Mouse (Mus musculus): ENCODE results near the gene Slc25a30. TPM values are rescaled to one million over a fixed set of nuclear protein-coding genes. Genes with fewer than 3 reads are reported as not detected.
A peak's percentile ranks its signal among the peaks of the same experiment; 100 is the strongest.

The Slc25a30 gene
- polyA plus RNA-seq, 1 experiment, result not detected

DNA sequence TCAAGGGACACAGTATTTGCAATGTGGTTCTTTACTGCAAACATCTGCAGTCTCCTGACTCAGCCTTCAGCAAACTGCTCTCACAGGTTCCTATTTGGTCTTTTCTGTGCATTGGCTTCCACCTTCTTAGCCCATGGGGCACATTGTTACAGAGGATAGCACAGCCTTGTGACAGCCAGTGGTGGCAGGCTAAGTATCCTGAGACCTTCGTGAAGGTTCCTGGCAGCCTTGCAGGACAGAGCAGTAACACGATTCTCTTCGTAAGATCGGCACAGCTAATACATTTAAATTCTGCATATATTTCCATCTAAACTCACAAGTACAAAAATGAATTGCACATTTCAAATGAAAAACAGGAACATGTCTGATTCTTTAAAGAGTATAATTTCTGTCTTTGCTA, 9.1 kb upstream of the Slc25a30 start:
- no peaks in the 10 kb centered on the region for H3K4me1 ChIP-seq (ENCODE audit: control insufficient read depth, insufficient read depth, low read length)
- WGBS, result 89% methylated on average over 4 of the region's 4 CpGs
- no peak overlapping the region for H3K27ac ChIP-seq (ENCODE audit: insufficient read depth, low read depth, low read length)
- H3K4me3 ChIP-seq (ENCODE audit: insufficient read depth, low read depth, low read length), result no peak overlapping the region
- TF ChIP-seq POLR2A (IDR thresholded peaks at IDR 0.05; ENCODE audit: insufficient read depth, low read depth, low read length), result no peak

DNA sequence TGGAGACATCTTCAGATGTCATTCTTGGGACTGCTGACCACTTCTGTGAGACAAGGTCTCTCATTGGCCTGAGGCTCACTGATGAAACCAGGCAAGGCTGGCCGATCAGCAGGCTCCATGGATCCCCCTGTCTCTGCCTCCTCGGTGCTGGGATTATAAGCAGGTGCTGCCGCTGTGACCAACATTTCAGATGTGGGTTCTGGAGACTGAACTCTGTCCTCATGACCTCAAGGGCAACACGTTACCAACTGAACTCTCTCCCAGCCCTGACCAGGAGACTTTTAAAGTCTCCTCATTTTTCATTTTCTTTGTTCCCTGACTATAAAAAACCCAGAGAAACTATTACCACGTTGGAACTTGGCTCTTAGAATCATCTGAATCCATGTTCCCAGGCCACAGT, 7.9 kb upstream of the Slc25a30 start:
- TF ChIP-seq POLR2A (IDR thresholded peaks at IDR 0.05; ENCODE audit: insufficient read depth, low read depth, low read length) (no peak), CTCF (IDR thresholded peaks at IDR 0.05; ENCODE audit: insufficient read depth, low read depth, low read length) (no peak)
- H3K4me1 ChIP-seq (ENCODE audit: control insufficient read depth, insufficient read depth, low read length), result no peaks in the 10 kb centered on the region
- H3K27ac ChIP-seq (ENCODE audit: insufficient read depth, low read depth, low read length), result no peak overlapping the region
- WGBS, result 89% methylated on average over 5 of the region's 5 CpGs
- no peak overlapping the region for H3K4me3 ChIP-seq (ENCODE audit: insufficient read depth, low read depth, low read length)

DNA sequence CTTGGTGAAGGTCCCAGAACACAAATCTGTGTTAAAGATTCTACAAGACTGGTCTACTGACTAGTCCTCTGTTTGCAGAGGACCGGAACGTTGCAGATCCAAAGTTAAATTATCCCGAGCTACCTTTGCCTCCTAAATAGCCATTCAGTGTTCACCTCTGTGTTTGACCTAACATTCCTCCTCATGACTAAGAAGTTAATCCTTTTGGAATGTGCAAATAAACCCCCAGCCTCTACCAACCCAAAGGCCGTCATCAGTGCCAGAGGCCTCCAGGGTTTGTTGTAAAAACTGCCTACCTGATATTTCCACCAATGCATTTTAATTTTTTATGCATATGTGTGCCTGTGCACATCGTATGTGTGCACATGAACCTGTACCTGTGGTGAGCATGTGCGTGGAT, 7.5 kb upstream of the Slc25a30 start:
- WGBS, result 87% methylated on average over 6 of the region's 6 CpGs
- TF ChIP-seq CTCF (IDR thresholded peaks at IDR 0.05; ENCODE audit: insufficient read depth, low read depth, low read length) (no peak), POLR2A (IDR thresholded peaks at IDR 0.05; ENCODE audit: insufficient read depth, low read depth, low read length) (no peak)
- H3K4me3 ChIP-seq (ENCODE audit: insufficient read depth, low read depth, low read length), result no peak overlapping the region
- H3K27ac ChIP-seq (ENCODE audit: insufficient read depth, low read depth, low read length), result no peak overlapping the region
- H3K4me1 ChIP-seq (ENCODE audit: control insufficient read depth, insufficient read depth, low read length), result no peaks in the 10 kb centered on the region

DNA sequence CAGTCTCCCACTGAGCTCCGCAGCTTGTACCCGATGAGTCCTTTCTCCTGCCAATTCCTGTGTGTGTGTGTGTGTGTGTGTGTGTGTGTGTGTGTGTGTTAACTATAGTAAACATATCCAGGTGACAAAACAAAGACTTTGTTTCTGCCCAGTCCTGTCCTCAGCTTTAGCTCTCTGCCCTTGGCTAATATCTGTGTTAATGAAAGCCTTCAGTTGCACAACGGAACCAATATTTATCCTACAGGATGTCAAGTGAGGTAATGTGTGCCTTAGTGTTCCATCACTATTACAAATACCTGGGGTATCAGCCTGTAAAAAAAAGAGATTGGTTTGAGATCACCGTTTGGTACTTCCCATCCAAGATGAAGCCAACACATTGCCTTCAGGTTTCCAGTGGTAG, 6.3 kb upstream of the Slc25a30 start:
- H3K4me3 ChIP-seq (ENCODE audit: insufficient read depth, low read depth, low read length), result no peak overlapping the region
- 85% methylated on average over 4 of the region's 4 CpGs for WGBS
- H3K4me1 ChIP-seq (ENCODE audit: control insufficient read depth, insufficient read depth, low read length), result no peaks in the 10 kb centered on the region
- TF ChIP-seq CTCF (IDR thresholded peaks at IDR 0.05; ENCODE audit: insufficient read depth, low read depth, low read length) (no peak), POLR2A (IDR thresholded peaks at IDR 0.05; ENCODE audit: insufficient read depth, low read depth, low read length) (no peak)
- no peak overlapping the region for H3K27ac ChIP-seq (ENCODE audit: insufficient read depth, low read depth, low read length)

DNA sequence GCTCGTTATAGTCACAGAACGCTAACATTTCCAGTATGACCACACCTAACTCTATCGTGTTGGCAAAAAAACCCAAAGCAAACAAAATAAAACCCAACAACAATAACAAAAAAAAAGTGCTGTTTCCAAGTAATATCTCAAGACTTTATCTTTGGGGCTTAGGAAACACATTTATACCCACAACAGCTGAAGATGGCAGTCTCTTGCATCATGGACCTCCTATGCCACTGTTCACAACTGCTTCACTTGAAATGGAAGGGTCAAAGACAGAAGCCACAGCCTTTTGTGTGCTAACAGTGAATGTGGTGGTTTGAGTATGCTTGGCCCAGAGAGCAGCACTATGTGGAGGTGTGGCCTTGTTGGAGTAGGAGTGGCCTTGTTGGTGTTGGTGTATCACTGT, 4.5 kb upstream of the Slc25a30 start:
- Histone ChIP-seq H3K4me3 (ENCODE audit: insufficient read depth, low read depth, low read length) (no peak overlapping the region), H3K4me1 (ENCODE audit: control insufficient read depth, insufficient read depth, low read length) (no peaks in the 10 kb centered on the region), H3K27ac (ENCODE audit: insufficient read depth, low read depth, low read length) (no peak overlapping the region)
- TF ChIP-seq CTCF (IDR thresholded peaks at IDR 0.05; ENCODE audit: insufficient read depth, low read depth, low read length) (no peak), POLR2A (IDR thresholded peaks at IDR 0.05; ENCODE audit: insufficient read depth, low read depth, low read length) (no peak)
- 88% methylated on average over 3 of the region's 3 CpGs for WGBS

DNA sequence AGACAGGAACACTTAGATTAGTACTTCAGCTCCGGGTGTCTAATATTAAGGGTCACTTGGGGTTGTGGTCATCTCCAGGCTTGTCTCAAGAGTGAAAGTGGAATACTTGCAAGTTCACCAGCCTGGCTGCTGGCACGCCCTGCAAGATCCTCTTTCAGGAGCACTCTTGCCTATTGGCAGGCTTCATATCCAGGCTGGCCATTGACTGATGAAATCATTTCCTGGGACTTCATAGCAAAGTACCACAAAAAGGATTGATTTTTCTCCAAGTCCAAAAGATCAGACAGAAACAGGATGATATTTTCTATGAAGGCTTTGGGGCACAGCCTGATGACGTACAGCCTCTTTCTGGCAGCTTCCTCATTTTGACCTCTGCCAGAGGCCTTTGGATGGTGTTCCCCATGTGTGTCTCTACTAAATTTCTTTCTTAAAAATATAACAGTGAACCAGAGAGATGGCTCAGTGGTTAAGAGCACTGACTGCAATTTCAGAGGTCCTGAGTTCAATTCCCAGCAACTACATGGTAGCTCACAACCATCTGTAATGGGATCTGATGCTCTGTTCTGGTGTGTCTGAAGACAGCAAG, 3.7 kb upstream of the Slc25a30 start:
- Histone ChIP-seq H3K4me3 (ENCODE audit: insufficient read depth, low read depth, low read length) (no peak overlapping the region), H3K27ac (ENCODE audit: insufficient read depth, low read depth, low read length) (no peak overlapping the region), H3K4me1 (ENCODE audit: control insufficient read depth, insufficient read depth, low read length) (no peaks in the 10 kb centered on the region)
- 87% methylated on average over 3 of the region's 3 CpGs for WGBS
- no peak for TF ChIP-seq CTCF (IDR thresholded peaks at IDR 0.05; ENCODE audit: insufficient read depth, low read depth, low read length)

DNA sequence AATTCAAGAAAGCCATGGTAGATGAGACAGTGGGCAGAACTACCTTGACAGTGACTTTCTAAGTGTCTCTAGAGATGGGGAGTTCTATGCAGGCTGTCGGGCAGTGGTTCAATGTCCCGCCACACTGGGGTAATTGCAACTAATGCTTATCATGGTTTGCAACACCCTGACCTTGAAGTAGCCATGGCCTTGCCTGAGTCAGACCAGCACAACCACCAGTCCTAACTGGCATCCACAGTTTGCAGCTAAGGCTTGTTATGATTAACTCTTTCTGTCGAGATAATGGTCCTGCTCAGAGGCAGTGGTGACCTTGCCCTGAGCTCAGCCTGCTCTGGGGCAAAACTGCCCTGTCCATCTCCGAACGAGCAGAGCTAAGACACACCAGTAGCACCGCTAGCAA, 2.5 kb upstream of the Slc25a30 start:
- no peak overlapping the region for H3K4me3 ChIP-seq (ENCODE audit: insufficient read depth, low read depth, low read length)
- H3K4me1 ChIP-seq (ENCODE audit: control insufficient read depth, insufficient read depth, low read length), result no peaks in the 10 kb centered on the region
- no peak overlapping the region for H3K27ac ChIP-seq (ENCODE audit: insufficient read depth, low read depth, low read length)
- WGBS, result 85% methylated on average over 6 of the region's 6 CpGs
- TF ChIP-seq CTCF (IDR thresholded peaks at IDR 0.05; ENCODE audit: insufficient read depth, low read depth, low read length) (no peak), POLR2A (IDR thresholded peaks at IDR 0.05; ENCODE audit: insufficient read depth, low read depth, low read length) (no peak)

DNA sequence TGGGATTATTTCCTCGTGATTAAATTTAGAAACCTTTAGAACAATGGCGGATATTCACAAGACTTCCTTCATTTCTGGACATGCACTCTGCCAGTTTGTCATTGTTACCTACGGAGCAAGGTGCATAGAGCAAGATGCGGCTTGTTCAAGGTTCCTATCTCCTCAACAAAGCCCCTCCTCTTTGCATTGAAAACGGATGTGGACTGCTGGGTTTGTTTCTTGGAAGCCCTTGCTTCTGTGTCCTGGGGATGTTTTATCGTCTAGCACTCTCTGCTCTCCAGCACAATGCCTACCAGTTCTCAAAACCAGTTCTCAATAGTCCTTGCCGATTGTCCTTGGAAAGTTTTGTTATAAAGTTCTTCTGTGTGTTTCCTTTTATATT, 948 bp upstream of the Slc25a30 start:
- Histone ChIP-seq H3K27ac (ENCODE audit: insufficient read depth, low read depth, low read length) (no peak overlapping the region), H3K4me3 (ENCODE audit: insufficient read depth, low read depth, low read length) (no peak overlapping the region), H3K4me1 (ENCODE audit: control insufficient read depth, insufficient read depth, low read length) (no peaks in the 10 kb centered on the region)
- 44% methylated on average over 7 of the region's 7 CpGs for WGBS
- TF ChIP-seq CTCF (IDR thresholded peaks at IDR 0.05; ENCODE audit: insufficient read depth, low read depth, low read length) (no peak), POLR2A (IDR thresholded peaks at IDR 0.05; ENCODE audit: insufficient read depth, low read depth, low read length) (no peak)

DNA sequence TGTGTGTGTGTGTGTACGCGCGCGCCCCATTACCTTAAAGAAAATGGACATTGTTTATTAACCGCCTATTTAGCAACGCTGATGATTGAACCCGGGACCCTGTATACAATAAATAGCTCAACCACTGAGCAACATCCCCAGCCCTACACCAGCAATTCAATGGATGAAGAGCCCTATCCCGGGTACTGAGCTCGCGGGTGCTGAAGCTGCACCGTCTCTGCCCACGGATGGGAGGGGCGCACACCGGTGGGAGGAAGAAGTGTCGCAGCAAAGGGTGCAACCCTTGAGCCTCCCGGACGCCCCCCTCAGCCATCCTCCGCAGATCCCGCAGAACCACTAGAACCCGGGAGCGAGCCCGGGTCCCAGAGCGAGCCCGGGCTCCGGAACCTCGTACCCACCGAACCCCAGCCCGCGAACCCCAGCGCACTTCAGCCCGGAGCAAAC, 391 bp downstream of the Slc25a30 start:
- Histone ChIP-seq H3K27ac (ENCODE audit: insufficient read depth, low read depth, low read length) (peak overlapping the region; percentile 62), H3K4me1 (ENCODE audit: control insufficient read depth, insufficient read depth, low read length) (no peaks in the 10 kb centered on the region), H3K4me3 (ENCODE audit: insufficient read depth, low read depth, low read length) (peak overlapping the region; percentile 94)
- WGBS, result under 1% methylated on average over 31 of the region's 31 CpGs
- no peak for TF ChIP-seq POLR2A (IDR thresholded peaks at IDR 0.05; ENCODE audit: insufficient read depth, low read depth, low read length)
- no peak for TF ChIP-seq CTCF (IDR thresholded peaks at IDR 0.05; ENCODE audit: insufficient read depth, low read depth, low read length)

DNA sequence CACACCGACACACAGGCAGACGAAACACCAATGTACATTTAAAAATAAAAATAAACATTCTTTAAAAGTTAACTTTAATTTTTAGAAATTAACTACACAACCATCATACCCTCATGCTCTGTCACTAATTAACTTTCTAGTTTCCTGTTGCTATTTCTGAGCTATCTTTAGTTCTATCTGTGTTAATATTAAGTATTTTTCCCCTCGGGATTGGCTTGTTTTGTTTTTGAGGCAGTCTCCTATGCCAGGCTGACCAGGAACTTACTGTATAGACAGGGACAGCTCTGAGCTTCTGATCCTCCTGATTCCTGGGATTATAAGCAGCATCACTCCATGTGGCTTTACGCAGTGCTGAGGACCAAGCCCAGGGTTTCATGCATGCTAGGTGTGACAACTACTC, 6.9 kb downstream of the Slc25a30 start:
- TF ChIP-seq POLR2A (IDR thresholded peaks at IDR 0.05; ENCODE audit: insufficient read depth, low read depth, low read length), result no peak
- no peak for TF ChIP-seq CTCF (IDR thresholded peaks at IDR 0.05; ENCODE audit: insufficient read depth, low read depth, low read length)
- Histone ChIP-seq H3K4me3 (ENCODE audit: insufficient read depth, low read depth, low read length) (no peak overlapping the region), H3K4me1 (ENCODE audit: control insufficient read depth, insufficient read depth, low read length) (no peaks in the 10 kb centered on the region), H3K27ac (ENCODE audit: insufficient read depth, low read depth, low read length) (no peak overlapping the region)
- 84% methylated on average over 4 of the region's 4 CpGs for whole genome bisulfite sequencing
